Mouse (Mus musculus) layer of hippocampus, postnatal 36 days (tissue): ENCODE data around the gene Jam3. TPM values are rescaled to one million over a fixed set of nuclear protein-coding genes. Genes with fewer than 3 reads are reported as not detected.
"Not testable (repeated sequence)": the region's sequence is repeated elsewhere in the genome, so short reads cannot be mapped to it uniquely, and the experiment has no call there.

Source experiments
- DNase-seq, 2 experiments: peaks; one replicate each; pipeline ENCODE4 v3.0.0; 2022
- total RNA-seq, 2 experiments: library from RNA; stranded (reverse); gene quantifications; 2 replicates each; pipeline ENCODE4 v1.2.3; 2021

Jam3 gene
- total RNA-seq, 2 experiments from 2014 or later: 42.5 to 43.2 TPM

DNA sequence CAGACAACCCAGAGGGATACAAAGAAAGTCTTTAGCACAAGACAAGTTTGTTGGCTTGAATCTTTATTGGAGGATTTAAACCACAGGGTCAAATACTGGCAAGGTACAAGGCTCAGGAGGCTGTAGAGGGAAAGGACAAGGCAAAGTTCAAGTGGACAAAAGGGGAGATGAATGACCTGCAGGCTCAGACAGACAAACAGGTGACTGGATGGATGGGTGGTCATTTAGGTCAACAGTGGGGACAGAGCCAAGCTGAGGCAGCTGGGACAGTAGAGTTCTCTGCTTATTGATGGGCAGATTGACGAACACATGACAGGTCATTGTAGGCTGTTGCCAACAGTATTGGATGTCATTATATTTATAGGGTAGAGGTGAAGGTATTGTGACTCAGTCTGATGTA lies 11.8 kb upstream of the Jam3 start:
- DNase-seq: no peak

DNA sequence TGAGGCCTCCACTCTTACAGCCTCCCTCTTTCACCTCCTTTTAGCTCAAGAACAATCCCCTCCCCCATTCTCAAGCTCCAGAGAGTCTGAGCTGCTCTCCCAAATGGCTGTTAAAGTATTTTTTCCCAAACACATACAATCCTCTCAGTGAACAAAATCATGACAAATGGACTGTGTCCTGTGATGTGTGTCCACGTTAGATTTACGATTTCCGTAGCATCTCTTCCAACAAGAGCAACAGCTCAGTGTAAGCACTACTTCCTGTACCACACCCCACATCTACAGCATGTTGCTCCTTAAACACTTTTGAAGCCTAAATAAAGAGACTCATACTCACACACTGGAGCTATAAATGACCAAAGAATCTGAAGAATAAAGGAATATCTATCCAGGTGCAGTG lies 10.4 kb upstream of the Jam3 start:
- DNase-seq: no peak

DNA sequence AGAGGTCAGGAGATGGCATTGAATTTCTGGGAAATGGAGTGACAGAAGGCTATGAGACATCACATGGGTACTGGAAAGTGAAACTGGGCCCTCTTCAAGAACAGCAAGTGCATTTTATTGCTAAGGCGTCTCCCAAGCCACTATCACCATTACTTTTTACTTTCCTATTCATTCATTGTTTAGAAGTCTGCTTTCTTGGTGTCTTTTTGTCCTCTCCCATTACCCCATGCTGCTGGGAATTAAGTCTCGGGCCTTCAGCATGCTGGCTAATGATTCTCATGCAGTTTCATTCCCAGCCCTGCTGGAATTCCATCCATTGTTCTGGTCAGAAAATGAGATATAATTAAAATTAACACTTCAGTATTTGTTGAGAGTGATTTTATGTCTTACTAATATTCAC lies 9.7 kb upstream of the Jam3 start:
- DNase-seq: no peak

DNA sequence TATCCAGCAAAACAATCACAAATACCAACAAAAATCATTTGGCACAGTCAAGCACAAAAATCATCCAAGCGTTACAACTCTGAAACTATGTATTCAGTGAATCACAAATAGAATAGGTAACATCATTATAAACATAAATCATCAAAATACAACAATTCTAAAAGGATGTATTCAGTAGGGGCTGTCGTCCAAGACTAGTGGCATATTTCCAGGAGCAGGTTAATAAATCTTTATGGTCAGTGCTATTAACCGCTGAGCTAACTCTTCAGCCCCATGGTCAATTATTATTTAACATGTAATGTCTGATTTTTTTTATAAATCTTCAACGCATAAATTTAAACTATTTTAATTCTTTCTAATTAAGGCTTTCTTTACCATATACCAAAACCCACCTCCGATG lies 8.4 kb upstream of the Jam3 start:
- DNase-seq: not testable (repeated sequence)

DNA sequence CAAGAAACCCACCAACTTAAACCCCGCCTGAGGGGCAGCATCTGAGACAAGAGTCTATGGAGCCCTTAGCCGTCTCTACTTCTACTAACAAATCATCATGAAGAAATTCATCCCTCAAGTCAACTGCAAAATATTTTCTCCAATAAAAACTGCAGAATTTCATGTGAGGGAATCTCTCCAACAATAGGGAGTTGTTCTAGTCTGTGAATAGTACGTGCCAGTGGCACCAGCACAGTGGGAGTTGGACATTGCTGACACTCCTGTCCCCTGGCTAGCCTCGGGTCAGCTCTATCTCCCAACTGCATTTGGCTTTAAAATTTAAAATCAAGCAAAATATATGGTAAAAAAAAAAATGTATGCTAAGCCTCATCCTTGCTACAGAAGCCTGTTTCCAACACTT lies 1.4 kb downstream of the Jam3 start:
- DNase-seq: no peak

DNA sequence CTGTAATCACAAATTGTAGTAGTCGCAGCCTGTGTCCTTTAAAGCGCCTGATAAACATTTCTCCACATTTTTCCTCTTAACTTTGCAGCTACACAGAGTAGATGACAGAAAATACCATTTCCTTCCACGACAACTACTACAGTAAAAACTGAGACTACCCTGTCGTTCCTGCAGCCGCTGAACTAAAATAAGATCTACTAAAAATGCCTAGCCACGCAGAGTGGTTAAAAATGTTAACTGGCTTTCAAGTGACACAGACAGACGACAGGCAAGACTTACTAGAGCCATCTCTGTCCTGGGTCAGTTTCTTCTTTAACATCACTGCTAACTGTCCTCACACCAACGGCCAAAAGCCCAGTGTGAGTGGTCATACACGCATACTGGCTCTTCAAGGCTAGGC lies 5.4 kb downstream of the Jam3 start:
- DNase-seq: no peak

DNA sequence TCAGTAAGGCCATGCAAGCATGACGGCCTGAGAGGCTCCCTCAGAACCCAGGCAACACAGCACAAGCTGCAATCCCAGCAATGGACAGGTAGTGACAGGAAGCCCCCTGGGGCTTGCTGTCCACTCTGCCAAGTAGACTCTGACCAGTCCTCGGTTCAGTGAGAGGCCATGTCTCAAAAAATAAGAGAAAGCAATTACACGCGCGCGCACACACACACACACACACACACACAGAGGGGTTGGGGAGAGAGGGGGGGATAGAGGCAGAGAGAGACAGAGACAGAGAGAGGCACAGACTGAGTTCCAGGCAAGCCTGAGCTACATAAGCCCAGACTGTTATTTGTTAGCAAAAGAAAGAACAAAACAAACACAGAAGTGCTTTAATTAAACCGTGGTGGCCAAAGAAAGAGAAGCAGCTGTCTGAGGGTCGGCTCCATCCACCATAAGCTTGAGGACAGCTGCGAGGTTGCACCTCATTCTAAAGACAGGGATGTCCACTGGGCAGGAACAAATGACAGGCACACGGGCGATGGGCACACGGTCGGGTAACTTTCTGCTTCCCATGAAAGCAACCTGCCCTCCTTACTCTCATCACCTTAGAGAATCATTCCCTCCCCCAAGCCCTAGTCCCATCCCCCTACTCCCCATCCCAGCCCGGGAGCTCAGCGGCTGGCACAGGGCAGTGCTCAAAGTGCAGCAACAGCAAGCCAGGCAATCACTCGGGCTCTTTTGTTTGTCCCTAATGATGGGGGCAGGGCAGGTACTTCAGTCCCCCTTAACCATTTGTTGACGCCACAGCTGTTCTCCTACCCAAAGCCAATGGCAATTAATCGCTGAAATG lies 6.4 kb downstream of the Jam3 start:
- peak in 1 of 2 experiments; percentile 36 for DNase-seq

DNA sequence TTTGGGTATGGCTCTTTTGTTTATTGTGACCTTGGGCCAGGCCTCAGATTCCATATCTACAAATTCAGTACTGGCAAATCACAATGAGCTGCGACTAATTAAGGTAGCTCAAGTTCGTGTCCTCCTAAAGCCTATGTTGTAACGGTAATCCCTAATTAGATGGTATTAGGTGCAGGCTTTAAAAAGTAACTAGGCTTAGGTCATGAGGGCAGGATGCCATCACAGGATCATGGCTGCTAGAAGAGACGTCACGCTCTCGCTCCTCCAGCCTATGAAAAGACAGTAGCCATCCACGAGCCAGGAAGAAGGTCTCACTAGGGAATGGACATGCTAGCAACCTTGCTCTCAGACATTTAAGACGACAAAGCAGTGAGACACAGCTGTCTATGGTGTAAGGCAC lies 7.3 kb downstream of the Jam3 start:
- DNase-seq: no peak

DNA sequence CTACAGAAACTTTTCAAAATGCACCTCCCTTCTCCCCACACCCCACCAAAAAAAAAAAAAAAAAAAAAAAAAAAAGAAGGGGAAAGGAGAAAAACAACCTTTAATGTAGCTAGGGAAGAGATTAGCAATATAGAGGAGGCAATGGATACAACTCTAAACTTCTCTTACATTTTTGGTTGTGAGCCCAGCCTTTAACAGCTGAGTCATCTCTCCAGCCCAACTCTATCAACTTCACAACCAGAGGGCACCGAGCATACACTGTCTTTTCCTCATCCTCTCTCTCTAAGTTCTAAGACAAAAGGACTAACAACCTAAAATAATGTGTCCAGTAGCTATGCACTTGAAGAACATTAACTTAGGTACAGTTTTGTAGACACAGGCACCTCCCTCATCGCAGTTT lies 8.4 kb downstream of the Jam3 start:
- DNase-seq: no peak

DNA sequence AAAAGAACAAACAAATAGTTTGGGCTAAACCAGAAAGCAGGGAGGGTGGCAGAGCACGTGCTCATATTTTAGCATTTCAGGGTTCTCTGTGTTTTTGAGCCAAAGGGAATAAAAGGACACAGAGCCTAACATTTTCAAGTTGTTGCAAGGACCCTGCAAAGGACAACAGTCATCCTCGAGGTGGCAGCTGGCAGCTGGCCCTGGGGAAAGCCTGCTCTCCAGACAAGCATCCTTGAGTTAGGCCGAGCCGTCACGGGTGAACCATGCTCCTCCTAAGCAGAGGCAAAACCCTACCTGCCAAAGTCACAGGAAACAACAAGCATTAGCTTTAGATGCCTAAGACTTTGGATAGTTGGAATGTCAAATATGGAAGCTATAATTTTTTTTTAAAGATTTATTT lies 10.2 kb downstream of the Jam3 start:
- no peak for DNase-seq

DNA sequence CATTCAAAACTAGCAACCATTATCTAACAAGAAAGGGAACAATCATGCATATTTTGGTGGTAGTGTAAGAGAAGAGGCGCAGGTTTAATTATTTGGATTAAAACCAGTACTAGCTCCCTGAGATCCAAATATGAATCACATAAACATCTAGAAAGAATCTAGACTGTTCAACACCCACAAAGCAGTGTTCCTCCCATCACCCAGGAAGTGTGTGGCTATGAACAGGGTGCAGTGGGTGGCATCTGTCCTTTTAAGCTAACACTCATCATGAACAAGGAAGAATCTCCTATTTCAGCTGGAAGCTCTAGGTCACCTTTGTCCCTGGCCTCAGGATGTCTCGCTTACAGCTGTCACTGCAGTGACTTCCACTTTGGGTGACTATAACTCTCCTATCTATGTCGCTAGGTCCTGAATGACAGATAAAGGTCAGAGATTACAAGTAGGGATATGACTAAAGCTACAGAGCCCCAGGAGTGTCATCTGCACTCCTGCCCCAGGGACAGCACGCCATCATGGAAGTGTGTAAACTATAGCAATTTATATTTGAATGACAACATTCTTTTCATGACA lies 10.9 kb downstream of the Jam3 start:
- no peak for DNase-seq

DNA sequence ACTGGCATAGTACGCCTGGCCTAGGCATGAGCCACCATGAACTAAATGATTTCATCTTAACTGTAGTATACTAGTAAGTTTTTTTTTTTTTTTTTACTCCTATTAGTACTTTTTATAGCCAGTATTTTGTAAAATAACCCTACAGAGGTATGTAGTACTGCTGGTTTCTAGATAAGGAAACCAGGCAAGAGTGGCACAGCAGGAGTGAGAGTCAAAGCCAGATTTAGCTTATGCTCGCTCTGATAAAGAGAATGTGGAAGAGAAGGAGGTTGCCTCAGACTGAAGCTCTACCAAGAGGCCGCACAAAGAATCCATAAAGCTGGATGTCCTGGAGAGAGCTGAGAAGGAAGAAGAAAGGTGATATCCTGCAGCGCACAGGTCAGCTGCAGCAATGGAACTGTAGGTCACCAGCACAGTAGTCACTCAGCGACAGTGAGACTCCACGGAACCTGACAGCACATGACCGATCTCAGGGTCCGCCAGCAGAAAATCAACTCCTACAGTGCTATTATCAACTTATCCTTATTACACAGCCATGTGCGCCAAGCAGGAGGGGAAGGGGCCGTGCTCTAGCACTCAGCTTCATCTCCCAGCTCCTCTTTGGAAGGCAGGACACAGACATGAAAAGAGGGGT lies 14.7 kb downstream of the Jam3 start:
- DNase-seq: no peak

DNA sequence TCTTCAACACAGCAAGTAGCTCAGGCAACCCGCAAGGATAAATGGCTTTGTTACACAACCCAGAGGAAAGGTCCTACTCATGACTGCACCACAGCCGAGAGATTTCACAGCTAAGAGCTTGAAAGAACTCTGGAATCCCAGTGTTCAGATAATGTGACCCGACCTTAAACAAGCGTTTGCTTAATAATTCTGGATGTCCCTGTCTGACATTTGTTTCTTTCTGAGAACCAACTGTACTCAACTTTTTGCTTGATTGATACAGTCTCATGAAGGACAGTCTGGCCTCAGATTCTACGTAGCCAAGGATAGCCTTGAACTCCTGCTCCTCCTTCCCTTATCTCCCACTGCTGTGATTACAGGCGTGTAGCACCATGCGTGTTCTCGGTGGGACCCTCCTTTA lies 18.6 kb downstream of the Jam3 start:
- no peak for DNase-seq

DNA sequence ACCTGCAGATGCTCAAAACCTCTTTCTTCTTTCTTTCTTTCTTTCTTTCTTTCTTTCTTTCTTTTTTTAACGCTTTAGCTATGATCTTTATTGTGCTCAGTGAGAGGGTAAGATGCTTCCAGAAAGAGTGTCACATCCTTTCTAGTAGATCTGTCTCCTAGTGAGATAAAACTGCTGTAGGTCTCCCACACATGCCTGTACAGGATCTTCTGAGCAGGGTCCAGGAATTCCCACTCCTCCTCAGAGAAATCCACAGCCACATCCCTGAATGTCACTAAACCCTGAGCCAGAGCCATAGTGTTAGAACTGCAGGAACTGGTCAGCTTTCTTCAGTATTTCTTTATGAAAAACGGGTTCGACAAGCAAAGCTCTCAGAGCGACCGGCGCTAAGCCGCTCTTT lies 19.8 kb downstream of the Jam3 start:
- DNase-seq: no peak

DNA sequence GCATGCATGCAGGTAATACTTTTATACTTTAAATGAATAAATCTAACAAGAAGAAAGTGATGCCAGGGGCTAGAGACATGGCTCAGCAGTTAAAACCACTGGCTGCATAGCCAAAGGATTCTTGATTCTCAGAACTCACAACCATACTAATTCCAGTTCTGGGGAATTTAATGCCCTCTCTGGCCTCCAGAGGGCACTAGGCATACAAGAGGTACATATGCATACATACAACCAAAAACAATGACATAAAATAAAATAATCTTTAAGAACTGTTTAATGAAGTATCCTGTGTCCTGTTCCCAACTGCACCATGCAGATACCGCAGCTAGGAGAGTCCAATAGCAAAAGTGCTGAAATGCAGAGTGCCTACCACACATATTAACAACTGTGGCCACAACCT lies 20.8 kb downstream of the Jam3 start:
- DNase-seq: no peak

DNA sequence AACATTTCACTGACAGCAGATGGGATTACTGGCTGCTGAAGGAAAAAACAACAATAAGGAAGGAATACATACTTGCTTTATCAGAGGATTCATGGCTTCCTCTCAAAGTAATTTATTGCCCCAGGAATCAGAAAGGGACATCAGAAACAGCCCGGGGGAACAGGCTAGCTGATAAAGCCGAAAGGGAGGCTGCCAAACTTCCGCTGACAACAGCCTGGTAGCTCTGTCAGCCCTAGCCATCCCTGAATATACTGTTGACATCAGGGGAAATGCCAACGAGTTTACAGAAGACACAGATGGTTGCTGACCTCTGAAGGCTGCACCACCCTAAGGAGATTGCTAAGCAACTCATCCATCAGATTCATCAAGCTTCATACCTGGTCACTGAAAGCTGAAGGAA lies 26.6 kb downstream of the Jam3 start:
- no peak for DNase-seq

DNA sequence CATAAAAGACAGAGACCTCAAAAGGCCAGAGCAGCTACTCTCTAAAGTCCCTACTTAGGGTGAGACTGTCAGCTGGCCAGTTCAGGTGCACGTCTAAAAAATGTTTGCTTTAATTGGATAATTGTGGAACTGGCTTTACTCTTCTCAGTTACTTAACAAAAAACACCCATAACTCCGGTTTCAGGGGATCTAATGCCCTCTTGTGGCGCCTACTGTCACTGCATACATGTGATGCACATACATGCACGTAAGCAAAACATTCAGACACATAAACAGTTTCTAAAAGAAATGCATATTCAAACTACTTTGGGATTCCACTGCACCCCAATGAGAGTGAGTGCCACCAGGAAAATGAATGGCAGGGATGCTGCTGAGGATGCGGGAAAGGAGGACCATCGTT lies 28.7 kb downstream of the Jam3 start:
- DNase-seq: no peak

DNA sequence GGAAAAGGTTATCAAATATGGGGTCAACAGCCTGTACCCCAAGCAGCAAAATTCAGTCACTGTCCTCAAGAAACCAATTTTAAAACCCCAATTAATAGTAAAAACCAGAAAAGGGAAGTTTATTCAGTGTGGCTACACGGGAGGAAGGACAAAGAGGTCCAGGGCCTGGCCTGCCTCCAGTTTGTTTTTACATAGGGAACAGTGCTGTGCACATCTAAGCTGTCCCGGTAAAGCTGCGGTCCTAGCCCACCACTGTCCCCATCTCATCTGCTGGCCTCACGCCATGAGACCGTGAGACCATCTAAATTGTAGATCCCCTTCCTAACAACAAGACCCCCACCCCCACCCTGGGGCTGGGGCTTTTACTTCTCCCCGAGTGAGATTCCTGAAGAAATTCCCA lies 29.8 kb downstream of the Jam3 start:
- no peak for DNase-seq

DNA sequence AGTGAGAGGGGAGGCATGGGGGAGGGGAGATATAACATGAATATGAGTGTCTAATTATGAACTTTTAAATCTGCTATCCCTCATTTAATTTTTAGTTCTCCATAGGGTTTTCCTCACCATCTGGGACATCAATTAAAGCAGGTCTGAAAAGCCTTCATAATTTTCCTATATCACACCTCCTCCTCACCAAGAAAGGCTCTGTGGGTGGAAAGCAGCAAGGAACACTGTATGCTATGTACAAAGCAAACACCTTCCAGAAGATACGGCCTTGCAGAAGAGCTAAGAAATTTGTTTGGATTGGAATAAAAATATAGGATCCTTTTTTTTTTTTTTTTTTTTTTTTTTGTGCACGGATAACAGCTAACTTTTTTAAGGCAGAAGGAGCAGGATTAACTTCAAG lies 31.3 kb downstream of the Jam3 start:
- no peak for DNase-seq

DNA sequence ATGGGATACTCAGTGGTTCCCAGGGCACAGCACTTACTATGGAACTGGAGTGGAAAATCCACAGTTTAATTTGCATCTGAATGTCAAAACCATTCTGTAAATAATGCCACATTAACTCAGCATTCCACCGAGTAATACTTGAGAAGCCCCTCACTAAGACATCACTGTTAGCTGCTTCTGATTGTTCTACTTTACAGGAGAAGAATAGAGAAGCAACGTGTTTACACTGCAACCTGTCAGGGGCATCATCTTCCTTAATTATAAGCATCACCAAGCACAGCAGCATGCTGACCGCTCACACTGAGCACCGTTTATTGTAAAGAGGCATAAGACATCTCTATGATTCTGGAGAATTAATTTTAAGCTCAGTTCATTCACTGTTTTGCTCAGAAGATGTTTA lies 32.3 kb downstream of the Jam3 start:
- no peak for DNase-seq

DNA sequence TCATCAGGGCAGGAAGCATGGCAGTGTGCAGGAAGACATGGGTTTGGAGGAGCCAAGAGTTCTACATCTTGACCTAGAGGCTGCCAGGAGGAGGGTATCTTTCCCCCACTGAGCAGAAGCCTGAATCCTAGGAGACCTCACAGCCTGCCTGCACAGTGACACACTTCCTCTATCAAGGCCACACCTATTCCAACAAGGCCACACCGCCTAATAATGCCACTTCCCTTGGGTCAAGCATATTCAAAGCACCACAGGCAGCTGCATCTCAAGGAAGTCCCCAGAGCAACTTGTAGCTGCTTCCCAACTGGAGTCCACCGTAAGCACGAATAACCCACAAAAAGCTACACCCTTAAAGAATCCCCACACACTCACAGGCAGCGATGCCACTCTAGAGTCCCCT lies 33.1 kb downstream of the Jam3 start:
- DNase-seq: no peak

DNA sequence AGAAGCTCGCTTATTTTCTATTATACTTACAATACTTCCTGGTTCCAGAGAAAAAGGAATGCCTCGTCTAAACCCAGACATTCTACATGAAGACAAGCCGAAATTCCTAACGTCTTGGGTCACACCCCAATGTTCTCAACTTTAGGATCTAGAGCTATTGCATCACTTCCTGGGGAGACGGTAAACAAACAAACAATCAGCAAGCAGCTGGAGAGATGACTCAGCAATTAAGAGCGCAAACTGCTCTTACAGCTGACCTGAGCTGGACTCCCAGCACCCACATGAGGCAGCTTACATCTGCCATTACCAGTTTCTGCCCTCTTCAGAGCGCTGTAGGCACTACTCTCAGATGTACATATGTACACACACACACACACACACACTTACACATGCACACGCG lies 34.0 kb downstream of the Jam3 start:
- no peak for DNase-seq

DNA sequence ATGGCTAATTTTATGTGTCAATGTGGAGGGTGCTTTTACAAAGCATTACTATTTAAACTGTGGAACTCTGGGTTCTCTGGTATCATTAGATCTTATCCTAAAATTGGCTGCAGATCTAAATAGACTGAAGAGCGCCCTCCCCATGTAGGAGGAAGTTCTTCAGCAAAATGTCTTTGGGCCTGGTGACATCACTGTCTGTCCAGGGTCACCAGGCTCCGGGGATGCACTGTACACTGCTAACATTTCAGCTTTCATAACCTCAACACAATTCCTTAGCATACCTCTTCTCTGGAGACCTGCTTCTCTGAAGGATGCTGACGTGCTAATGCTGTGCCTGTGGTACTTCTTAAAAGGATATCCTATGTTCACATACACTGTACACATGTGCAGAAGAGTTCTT lies 43.5 kb downstream of the Jam3 start:
- no peak for DNase-seq

DNA sequence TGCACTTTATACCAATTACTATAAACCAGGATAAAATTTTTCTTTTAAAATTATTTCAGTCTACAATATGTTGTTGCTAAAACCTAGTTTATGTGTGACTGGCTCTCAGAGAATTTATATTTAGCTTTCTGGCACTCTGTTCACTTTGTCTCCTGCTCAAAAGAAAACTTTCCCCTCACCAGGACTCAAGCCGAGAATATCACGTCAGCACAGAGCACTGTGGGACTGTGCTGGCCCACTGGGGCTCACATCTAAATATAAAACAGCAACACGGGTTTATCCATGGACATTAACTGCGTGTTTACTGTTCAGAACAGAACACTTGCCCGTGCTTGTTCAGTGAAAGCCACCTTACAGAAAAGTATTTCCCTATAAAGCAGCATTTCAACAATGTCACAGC lies 44.5 kb downstream of the Jam3 start:
- no peak for DNase-seq
